Comparison of ENCODE assay signal across 15 mouse cellular contexts in the genomic region with DNA sequence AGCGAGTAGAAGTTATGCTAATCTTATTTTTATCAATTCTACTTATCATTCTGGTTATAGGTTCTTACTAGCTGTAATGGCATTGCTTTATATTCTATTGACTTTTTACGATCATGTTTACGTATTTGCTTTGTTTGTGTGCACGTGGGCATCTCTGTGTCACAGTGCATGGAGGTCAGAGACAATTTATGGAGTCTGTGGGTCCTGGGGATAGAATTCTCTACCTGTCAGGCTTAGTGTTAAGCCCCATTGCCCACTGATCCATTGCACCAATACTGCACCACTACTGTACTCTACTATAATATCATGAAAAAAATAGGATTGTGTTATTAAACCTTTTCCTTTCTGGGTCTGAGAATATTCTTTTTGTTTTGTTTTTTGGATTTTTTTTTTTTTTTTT.
"Had no signal": no experiment of that assay in that cellular context is flagged by ENCODE, and none has a peak within 500 bp of the region (broad histone marks: within the 10 kb centered on the region; RNA-seq: fewer than 3 reads in every experiment).

No protein-coding gene starts in this region.

- DNase-seq: kidney, adult 11 months; kidney, postnatal 10 days; layer of hippocampus, adult 9-11 months; layer of hippocampus, postnatal 36 days; lung, adult 2 months; lung, postnatal 36 days; right cerebral cortex, postnatal 4 days; spleen, adult 18-20 months; thymus, adult 18-20 months; thymus, postnatal 14 days had no signal

- H3K9me3 ChIP-seq: hindbrain, embryonic 13.5 days; limb, embryonic 15.5 days; midbrain, embryonic 13.5 days had no signal

- H3K9ac ChIP-seq: hindbrain, embryonic 13.5 days; limb, embryonic 15.5 days; midbrain, embryonic 13.5 days had no signal

- H3K27ac ChIP-seq: hindbrain, postnatal 0 days; limb, embryonic 15.5 days; midbrain, embryonic 13.5 days had no signal

- H3K4me1 ChIP-seq: limb, embryonic 15.5 days; midbrain, embryonic 13.5 days had no signal

- H3K4me3 ChIP-seq: hindbrain, embryonic 13.5 days; limb, embryonic 15.5 days; midbrain, embryonic 13.5 days had no signal

- H3K27me3 ChIP-seq: hindbrain, embryonic 13.5 days; limb, embryonic 15.5 days; midbrain, embryonic 13.5 days had no signal

- H3K36me3 ChIP-seq: limb, embryonic 15.5 days; midbrain, embryonic 13.5 days had no signal

- H3K4me2 ChIP-seq: limb, embryonic 15.5 days; midbrain, embryonic 13.5 days had no signal

- ATAC-seq: hindbrain, postnatal 0 days; lung, postnatal 0 days; midbrain, embryonic 13.5 days had no signal
